Mouse (Mus musculus): ENCODE measurements around the gene Neurl1b. TPM values are rescaled to one million over a fixed set of nuclear protein-coding genes. Genes with fewer than 3 reads are reported as not detected.

The Neurl1b gene
- polyA plus RNA-seq (2017; shearing (Covaris generic)): under 1 TPM; 0.13 to 0.22 TPM

DNA sequence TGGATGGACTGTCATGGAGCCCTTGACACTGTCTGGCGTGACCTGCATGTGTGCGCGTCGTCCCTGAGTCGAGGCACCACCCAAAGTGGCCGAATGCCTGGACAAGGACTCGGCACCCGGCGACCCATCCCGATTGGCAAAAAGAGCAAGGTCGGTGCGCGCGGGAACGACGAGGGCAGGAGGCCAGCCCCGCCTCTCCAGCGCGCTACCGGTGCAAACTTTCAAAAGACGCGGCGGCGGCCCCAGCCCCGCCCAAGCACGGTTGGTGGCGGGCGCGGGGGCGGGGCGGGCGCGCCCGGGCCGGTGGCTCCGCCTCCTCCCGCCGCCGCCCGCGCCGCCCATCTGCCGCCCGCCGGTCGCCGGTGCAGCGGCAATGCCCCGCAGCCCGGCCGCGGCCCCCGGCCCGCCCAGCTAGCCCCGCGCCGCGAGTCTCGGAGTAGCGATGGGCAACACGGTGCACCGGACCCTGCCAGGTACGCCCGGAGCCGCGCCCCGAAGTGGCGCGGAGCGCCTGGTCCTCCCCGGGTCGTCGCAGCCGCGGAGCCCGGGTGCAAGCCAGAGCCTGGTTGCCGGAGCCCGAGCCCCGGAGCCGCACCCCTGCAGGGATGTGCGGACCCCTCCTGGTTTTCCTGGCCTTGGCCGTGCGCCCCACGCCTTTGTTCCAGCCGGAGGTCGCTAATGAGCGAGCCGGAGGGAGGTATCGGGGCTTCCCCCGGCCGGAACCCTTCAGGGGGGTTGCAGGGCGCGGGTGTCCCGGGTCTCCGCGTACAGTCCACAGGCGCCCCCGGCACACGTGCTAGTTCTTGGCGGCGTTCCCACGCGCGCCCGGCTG, at the start of gene Neurl1b:
Gene Neurl1b (plus strand): TSS at position 307 of the 832 bp plus-strand sequence.
- ATAC-seq: peak; percentile 47

DNA sequence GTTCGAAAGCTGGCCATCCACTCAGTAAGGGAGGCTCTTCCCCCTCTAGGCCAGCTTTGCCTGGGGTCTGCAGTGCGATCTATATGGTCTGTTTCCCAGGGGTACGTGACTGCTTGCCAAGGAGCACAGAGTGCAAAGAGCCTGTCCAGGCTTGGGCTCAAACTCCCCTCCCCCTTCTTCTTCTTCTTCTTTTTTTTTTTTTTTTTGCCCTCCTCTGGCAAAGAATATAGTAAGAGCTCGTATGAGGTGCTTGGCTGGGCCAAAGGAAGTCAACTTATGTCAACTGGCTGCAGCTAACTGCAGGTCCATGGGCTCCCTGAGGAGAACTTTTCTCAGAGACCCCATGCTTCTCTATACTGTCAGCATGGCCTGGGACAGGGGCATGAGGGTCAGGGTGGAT, 47.8 kb upstream of the Neurl1b start:
- no peak for ATAC-seq

DNA sequence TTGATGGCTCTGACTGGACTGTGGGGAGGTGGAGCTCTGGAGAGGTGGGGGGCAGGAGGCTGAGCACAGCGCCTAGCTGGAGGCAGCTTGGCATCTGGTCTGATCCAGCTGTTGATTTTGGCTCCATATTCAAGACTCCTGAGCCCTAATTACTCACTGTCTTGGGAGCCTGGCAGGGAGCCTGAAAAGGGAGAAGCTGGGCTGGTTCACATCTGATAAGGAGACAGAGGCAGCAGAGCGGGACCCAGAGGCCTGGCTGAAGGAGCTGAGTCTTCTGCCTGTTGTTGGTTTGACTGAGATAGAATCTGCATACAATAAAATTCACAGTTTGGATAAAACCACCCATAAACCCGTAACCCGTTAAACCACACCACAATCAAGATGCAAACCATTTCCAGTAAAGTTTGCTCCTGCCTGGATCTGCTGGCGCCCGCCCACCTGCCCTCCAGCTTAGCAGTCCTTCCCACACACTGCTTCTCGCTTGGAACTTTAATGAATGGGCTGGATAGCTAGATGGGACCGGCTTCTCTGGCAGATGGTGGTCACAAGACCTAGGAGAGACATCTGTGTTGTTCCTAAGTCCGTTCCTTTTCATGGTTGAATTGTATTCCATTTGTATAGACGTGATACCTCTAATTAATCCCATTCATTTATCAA, 46.2 kb upstream of the Neurl1b start:
- ATAC-seq: no peak

DNA sequence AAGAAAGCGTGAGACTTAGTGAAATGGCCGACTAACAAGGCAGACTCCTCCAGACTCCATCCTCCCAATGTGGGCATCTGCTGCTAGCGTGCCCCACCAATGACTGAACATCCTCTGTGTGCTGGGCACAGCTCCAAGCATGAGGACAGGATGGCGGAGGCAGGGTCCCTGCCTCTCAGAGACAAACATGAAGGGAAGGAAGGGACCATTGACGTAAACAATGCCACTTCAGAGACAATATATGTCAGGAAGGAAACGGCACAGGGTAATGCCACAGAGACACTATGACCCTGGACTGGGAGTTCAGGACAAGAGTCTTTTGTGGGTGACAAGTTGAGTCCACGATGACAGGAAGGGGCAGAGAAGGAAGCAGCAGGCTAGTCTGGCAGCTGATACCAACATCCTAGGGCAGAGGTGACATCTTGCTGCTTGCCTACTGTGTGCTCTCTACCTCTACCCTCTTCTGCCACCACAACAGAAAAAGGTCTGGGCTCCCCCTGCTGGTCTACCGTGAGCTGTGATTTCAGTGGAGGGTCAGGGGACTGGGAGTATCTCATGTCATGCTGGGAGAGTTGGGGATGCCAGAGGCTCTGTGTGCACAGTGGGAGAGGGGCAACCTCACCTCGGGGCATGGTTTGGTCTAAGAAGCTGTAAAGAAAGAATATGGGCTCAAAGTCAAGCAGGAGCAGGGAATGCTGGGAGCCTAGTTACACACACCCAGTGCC, 43.9 kb upstream of the Neurl1b start:
- ATAC-seq: peak; percentile 20

DNA sequence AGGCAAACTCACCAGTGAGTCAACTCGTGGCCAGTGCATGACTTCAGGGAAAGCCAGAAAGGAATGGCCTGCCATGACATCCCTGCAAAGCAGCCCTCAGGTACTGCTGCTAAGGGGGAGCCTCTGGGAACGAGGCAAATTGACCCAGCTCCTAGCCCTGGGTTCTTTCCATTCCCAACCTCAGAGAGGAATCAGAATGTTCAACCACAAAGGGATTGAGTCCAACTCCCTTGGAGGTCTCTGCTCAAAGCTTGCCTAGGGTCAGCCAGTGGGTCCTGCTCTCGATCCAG, 43.4 kb upstream of the Neurl1b start:
- ATAC-seq: no peak

DNA sequence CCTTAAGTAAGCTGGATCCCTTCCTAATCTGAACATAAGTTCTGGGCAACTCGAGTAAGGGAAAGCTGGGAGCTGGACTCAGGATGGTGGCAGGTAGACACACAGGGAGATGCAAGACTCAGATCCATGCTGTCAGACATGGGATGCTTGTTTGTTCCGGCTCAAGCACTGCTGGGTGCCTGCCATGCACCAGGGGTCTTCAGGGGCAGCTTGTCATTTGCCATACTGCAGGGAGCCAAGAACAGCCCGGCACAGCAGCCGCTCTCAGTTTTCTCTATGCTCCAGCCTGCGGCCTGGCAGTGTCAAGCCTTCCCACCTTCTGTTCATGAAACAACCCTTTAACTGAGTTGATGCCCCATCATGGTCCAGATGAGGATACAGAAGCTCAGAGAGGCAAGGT, 41.4 kb upstream of the Neurl1b start:
- ATAC-seq: no peak

DNA sequence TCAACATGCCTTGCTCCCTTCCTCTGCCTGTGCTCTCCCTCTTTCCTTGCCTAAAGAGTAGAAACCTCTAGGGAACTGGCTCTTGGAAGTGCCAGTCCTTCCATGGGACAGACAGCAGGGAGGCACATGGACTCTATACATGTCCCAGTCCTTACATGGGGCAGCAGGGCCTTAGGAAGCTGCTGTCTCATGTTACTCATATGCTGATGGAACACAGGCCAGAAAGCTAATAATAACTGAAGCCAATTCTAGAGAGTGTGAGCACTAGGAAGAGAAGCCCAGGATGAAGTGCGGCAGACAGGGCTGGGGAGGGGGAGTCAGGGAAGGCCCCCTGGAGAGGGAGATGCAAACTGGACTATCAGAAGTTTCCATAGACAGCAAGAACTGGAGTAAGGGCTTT, 38.2 kb upstream of the Neurl1b start:
- no peak for ATAC-seq

DNA sequence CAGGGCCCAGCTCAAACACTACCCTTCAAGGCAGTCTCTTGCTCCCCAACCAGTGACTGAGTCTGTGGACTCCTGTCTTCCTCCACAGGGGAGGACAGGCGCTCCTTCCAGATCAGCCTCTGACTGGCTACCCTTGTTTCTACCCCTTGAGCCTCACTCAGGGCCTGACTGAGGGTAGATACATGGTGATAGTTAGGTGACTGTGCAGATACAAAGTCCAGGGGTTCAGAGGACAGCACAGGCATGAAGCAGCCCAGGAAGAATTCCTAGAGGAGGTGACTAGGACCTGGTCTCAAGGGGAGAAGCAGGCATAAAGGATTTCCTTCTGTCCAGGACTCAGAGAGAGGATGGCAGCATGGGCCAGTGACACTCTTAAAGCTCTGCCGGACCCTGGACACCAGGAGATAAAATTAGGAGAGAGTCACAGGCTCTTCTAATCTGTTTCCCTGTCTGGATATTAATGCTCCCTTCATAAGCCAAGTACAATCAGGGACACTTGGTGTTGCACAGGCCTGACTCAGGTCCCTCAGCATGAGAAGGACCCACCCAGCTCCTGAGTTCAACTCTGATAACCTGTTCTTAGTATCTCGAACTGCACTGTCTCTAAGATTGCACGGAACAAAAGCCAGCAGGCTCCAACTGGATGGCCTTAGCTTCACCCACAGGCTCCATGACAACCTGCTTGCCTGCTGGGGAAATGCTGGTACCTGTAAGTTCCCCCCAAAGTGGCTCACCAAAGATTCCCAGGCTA, 37.5 kb upstream of the Neurl1b start:
- no peak for ATAC-seq

DNA sequence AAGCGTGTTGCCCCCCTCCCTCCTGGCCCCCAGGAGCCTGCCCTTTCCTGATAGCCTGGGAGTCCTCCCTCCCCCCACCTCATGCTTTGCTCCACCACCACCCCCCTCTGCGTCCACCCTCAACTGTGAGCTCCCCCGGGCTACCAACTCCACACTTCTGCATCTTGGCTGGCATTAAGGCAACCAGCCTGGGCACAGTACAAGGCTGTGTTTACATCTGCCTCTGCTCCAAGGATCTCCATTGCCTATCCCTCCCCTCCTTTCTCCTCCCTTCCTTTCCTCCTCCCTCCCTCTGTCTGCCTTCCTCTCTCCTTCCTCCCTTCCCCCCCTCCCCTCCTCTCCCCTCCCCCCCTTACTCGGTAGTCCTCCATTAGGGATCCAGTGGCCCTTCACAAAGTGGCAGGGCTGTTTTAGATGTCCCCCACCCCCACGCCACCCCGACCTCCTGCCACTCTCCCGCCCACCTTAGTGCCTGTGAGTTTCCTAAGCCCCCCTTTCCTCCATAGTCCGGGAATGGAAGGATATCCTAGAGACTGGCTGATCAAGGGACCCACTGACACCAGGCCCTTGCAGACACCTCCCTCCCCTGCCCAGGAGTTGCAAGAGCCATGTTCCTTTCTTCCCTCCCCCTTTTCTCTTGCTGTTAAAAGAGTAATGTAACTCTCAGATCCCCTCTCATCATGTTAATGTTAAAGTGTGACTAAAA, 34.2 kb upstream of the Neurl1b start:
- no peak for ATAC-seq

DNA sequence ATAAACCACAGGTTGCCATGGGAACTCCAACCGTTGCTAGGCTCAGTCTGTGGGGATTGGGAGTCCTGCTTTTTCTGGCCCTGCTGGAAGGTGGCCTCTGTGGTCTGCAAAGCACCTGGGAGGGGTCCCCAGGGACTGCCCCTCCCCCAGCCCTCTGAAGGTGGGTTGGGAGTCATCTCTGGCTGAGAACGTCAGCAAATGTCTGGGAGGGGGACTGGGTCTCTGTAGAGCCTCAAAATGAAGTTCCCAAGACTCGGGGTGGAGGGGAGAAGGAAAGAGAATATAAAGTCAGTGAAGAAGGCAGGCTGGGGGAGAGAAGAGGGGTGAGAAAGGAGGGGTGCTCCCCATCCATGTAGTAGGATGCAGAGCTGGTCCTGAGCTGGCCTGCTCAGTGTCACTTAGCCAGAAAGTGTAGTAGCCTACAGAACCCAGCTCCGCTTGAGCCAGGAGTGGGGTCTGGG, 33.6 kb upstream of the Neurl1b start:
- no peak for ATAC-seq

DNA sequence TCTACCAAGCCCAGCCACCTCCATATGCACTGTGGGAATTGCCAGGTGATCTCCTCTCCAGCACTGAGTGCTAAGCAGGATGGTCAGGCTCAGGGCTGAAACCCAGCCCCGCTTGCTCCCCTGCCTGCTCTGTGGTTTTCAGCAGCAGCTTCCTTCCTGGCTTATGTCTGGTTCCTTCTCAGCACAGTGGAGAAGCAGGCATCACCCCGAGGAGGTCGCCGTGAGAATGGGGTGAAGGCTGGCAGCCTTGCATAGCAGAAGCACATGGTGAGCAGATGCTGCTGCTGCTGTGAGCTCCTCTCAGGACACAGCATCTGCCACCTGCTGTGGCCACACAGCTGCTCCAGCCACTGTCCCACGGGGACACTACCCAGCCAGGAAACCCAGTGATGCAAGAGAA, 33.0 kb upstream of the Neurl1b start:
- ATAC-seq: no peak

DNA sequence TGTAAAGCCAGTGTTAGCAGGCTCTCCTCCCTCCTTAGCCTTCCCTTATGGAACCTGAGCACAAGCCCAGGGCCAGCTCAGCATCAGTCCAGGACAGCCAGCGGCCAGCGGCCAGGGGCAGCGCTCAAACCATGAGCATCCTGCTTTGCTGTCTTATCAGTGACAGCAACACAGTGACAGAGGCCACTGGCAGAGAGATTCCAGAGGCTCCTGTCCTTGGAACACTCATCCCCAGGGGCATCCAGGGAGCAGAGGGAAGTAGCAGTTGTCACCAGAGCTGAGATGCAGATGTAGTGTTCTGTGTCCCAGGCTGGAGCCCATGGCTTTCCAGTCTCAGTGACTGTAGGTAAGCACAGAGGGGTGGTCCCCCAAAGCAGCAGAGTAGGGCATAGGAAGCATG, 32.5 kb upstream of the Neurl1b start:
- no peak for ATAC-seq

DNA sequence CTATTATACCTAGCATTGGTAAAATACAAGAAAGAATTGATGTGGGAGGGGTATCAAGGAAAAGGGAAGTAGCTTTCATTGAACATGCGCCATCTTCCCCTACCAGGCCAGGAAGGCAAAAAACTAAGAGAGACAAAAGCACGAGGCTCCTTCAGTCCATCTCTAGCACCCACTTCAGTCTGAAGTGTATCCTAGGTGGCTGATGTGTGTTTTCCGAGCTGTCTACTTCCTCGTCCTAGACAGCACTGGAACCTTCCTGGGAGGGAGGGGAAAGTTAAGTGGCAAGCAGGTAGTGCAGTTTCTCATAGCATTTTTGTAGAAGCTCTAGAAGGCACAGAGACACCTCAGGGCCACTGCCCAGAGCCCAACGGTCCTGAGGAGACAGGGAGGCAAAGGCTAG, 31.9 kb upstream of the Neurl1b start:
- ATAC-seq: no peak

DNA sequence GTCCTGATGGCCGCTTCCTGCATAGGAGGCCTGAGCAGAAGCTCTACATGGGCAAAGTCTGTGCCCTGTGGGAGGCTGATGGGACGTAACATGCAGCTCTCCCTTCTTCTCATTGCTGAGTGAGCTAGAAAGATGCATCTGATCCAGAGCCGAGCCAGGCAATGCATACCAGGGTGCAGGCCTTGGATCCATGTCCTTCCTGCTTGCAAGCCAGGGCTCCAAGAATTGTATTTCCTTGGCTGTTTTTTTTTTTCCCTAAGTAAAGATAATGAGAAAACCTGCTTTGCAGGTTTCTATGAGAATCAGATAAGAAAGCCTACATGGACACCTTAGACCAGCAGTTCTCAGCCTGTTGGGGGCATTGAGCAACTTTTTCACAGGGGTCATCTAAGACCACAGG, 30.5 kb upstream of the Neurl1b start:
- no peak for ATAC-seq

DNA sequence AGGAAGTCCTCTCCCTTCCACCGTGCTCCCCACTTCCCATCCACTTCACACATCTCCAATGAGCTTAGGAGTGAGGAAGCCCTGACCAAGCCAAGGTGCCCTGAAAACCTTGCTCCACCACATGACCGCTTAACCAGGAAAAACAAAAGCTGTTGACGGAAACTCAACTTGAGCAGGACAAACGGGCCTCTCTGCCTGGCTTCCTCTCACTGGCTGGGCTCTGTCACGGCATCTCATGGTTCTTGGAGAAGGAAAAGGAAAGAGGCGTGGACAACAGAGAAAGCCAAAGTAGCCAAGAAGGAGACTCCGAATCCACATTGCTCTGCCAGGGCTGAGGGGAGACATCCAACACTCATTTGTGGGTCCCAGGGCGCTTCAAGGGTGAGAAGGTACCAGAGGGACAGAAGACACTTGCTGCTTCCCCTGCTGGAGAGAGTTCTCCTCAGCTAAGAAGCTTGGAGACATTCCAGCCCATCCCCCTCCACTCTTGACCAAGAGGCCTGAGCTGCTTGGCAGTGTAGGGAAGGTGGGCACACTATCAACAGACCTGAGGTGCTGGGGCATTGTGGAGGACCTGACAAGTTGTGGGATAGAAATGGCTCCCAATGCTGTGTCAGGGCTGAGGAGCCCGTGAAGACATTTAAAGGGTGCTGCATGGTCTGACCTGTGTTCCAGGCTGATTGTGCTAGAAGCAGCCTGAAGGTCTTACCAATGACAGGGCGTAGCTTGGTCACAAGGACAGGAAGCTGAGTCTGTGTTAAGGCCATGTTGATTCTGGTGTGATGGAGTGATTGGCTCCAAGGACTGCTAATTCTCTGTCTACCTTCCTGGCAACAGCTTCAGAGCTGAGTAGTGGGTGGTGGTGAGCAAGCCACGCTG, 29.1 kb upstream of the Neurl1b start:
- no peak for ATAC-seq

DNA sequence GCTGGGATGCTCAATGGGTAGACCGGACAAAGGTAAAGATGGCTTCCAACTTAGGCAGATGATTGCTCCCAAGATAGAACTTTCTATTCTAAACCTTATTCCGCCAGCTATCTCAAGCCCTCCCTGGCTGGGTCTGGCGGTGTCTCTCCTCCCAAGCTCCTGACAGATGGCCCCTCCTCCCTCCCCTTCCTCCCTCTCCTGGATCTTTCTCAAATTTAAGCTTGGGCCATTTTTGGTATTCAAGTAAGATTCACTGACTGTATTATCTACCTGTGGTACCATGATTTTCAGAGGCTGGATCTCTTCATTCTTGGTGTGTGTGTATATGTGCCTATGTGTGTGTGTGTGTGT, 28.5 kb upstream of the Neurl1b start:
- no peak for ATAC-seq

DNA sequence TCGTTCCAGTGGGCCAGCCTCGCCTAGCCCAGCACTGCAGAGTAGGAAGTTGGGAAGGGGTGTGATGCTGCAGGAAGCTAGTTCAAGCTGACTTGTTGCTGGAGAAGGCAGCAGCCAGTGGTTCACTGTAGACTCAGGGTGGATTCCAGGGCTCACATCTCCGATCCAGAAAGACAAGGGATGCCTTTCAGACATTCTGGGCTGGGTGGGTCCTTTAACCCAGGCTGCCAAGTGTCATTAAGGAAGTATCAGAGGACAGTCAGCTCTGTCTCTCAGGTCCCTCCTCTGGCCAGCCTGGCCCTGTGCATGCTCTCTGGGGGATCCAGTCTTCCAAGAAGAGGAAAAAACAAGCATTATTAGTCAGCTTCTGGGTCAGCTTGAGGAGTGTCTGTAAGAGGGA, 26.5 kb upstream of the Neurl1b start:
- no peak for ATAC-seq

DNA sequence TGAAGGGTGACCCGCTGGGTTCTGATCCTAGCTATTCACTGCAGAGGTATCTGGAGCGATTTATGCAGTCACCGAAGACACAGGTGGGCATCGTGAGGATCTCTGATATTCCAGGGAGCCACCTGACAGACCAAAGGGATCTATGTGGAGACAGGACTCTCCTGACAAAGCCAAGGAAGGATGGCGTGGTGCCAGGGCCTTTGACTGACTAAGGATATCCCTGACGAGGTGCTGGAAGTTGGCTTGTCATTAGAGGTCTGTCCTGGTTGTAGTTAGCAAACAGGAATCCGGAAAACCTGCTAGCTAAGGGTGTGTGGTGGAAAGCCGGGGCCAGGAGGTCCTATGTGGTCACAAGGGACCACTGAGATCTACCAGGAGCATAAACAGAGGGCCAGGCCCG, 25.4 kb upstream of the Neurl1b start:
- ATAC-seq: no peak

DNA sequence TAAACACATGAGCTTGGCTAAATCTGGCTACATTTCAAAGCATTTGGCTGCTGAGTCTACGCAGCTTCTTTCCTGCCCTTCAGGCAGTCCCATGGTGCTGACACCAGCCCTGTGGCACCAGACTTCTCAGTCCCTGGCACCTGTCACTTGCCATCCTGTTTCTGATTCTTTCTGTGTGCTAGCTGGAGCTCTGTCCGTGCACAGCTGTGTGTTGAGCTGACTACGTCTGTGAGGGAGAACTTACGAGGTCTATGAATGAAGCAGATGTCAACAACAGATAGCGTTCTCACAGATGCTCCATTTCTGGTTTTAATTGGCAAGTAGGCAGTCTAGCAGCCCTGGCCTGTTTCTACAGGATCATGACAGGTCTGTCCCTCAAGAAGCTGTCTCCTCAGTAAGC, 24.0 kb upstream of the Neurl1b start:
- no peak for ATAC-seq

DNA sequence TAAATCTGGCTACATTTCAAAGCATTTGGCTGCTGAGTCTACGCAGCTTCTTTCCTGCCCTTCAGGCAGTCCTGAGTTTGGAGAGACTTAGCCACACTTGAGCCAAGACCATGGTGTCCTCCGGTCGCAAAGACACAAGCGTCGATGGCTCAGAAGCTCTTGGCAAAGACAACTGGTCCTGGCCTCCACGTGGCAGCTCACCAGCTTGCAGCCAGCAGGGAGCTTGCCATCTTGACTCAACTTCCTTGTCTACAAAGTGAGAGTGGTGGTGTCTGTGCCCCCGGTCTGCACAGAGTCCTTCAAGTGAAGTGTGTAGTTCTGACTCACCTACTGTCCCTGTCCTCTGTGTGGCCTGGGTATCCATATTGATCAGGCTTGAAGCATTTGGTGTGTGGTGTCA, 22.3 kb upstream of the Neurl1b start:
- no peak for ATAC-seq

DNA sequence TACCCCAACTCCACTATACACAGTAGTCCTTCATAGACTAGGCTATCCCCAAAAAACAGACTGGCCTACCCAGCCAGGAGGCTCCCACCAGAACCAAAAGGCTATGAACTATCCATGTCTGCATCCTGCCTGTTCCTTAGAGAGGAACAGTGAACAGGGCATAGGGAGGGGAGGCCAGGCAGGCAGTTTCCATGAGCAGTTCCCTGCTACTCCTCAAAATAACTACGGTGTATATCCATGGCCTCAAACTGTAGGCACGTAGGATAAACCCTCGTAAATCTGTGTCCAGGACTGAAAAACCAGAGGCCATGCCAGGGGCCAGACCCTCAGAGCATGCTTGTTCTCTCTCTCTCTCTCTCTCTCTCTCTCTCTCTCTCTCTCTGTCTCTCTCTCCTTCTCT, 17.9 kb upstream of the Neurl1b start:
- ATAC-seq: no peak

DNA sequence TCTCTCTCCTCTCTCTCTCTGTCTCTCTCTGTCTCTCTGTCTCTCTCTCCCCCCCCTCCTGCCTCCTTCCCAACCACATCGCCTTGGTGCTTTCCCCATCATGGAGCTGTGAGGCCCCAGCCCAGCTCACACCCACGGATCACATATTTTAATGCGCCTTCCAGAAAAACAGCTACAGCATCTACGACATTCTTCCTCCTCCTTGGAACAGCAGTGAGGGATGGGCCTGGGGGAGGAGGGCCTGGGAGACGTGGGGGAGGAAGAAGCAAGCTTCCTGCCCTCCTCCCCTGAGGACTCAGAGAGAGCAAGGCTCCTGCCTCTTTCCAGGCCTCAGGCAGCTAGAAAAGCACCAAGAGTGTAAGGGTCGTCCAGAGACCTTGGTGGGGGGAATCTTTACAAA, 17.3 kb upstream of the Neurl1b start:
- ATAC-seq: no peak

All from CD4-positive, CD25-positive, alpha-beta regulatory T cell, adult 4 months (primary cell).